Mouse (Mus musculus) lung, postnatal 10 days (tissue): ENCODE results near the gene Cars.

Experiments used
- DNase-seq: peaks from one replicate; pipeline ENCODE4 v3.0.0; 2021

Gene Cars

DNA sequence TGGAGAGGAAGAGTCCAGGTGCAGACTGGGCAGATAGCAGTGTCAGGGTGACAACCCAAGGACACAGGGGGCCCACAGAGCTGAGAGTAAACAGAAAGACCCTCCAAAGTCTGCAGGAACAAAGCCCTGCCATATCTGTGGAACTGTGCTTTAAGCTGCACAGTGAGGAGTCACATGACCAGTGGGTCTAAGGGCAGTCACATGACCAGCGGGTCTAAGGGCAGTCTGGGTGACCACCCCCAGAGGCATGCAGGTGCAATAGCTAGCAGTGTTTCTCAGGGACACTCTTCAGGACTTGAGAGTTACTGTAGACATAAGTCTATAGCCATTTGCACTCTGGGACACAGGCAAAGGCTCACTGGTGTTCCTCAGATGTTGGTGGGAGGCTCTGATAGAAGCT is 90.3 kb downstream of the Cars start:
- no peak for DNase-seq
